Mouse (Mus musculus) forebrain, postnatal 0 days (tissue): ENCODE data around the gene Hpcal1. TPM values are rescaled to one million over a fixed set of nuclear protein-coding genes. Genes with fewer than 3 reads are reported as not detected.
A peak's percentile ranks its signal among the peaks of the same experiment; 100 is the strongest.

Experiments
- ATAC-seq: fragments of 200-750 bp; cut with Nextera tagmentation; 2 replicates; pipeline ENCODE4 v1.8.0; 2017; ENCODE audit warnings: mild to moderate bottlenecking, moderate library complexity
- DNase-seq: peaks from one replicate; pipeline ENCODE4 v3.0.0-alpha.2; 2015
- H3K27ac ChIP-seq: fragments of 300-500 bp; sonication (generic); 2 replicates; pipeline ENCODE4 v1.5.1; 2014; ENCODE audit warnings: low read depth, mild to moderate bottlenecking, antibody characterized with exemption, low read length, moderate library complexity, mixed read lengths
- H3K27me3 ChIP-seq: fragments of 300-500 bp; sonication (generic); 2 replicates; pipeline ENCODE4 v1.6.1; 2014; ENCODE audit warnings: mild to moderate bottlenecking, low read length, mixed read lengths; ENCODE audit not compliant: insufficient read depth
- H3K36me3 ChIP-seq: fragments of 300-500 bp; sonication (generic); 2 replicates; pipeline ENCODE4 v1.6.1; 2014; ENCODE audit warnings: mild to moderate bottlenecking, moderate library complexity; ENCODE audit not compliant: insufficient read depth
- H3K4me1 ChIP-seq: fragments of 300-500 bp; sonication (generic); 2 replicates; pipeline ENCODE4 v1.6.1; 2014; ENCODE audit warnings: antibody characterized with exemption; ENCODE audit not compliant: insufficient read depth
- H3K4me2 ChIP-seq: fragments of 300-500 bp; sonication (generic); 2 replicates; pipeline ENCODE4 v1.6.1; 2014; ENCODE audit warnings: low read depth, mild to moderate bottlenecking, moderate library complexity
- H3K4me3 ChIP-seq: fragments of 300-500 bp; sonication (generic); 2 replicates; pipeline ENCODE4 v1.5.1; 2014; ENCODE audit warnings: low read depth, low read length, mixed read lengths
- H3K9ac ChIP-seq: fragments of 300-500 bp; sonication (generic); 2 replicates; pipeline ENCODE4 v1.6.1; 2014; ENCODE audit warnings: mild to moderate bottlenecking
- H3K9me3 ChIP-seq: fragments of 300-500 bp; sonication (generic); 2 replicates; pipeline ENCODE4 v1.6.1; 2016; ENCODE audit warnings: low read length
- CTCF ChIP-seq: sonication (generic); IDR thresholded peaks from 2 replicates; pipeline ENCODE4 v1.5.1; 2016; ENCODE audit warnings: antibody characterized with exemption, control low read depth, low read depth
- WGBS: fragments of 180-500 bp; shearing (Covaris S2); extraction: QIAGEN DNeasy Blood & Tissue Kit; methylation state at CpG from one replicate; pipeline ENCODE4 v1.1.7; 2014; 5-methylcytosine and 5-hydroxymethylcytosine counted together
- polyA plus RNA-seq: library from polyadenylated mRNA; unstranded; fragments of >200 nt; fragmentation: Nextera tagmentation; extraction: Ambion mirVana; gene quantifications from 2 replicates; pipeline ENCODE4 v1.2.1, GENCODE M21; 2015
- total RNA-seq: library from RNA; depleted of rRNA; stranded (reverse); fragments of >200 nt; gene quantifications from 2 replicates; pipeline ENCODE4 v1.2.3, GENCODE M21; 2014

Hpcal1 gene
- total and polyA plus RNA-seq, 2 experiments from 2014 or later = 46.9 to 76.7 TPM

DNA sequence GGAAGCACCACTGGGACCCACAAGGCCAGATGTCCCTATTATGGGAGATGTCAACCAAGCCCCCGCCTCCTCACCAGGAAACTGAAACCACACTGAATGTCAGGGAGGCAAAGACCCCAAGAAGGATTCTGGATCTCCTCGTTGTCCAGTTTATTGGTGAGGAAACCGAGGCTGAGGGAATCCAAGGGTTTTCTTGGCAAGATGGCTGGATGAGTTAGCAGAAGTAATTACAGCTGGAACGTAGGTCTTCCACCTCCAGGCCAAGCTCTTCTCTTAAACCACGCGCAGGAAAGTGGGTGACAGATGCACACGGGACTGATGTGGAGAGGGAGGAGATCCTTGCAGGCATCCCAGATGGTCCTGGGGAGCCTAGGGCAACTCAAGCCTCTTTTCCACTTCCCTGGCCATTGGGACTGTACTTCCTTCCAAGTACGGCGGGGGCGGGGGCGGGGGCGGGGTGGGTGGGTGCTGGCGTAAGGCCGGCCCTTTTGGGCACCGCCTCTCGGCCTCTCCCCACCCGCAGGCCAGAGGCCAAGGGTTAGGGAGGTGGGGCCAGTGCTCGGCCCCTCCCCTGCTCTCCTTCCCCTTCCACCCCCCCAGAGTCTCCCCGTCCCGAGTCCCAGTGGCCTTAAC, 609 bp upstream of the Hpcal1 start:
- H3K27ac ChIP-seq = no peak overlapping the region
- DNase-seq = peak; percentile 11

DNA sequence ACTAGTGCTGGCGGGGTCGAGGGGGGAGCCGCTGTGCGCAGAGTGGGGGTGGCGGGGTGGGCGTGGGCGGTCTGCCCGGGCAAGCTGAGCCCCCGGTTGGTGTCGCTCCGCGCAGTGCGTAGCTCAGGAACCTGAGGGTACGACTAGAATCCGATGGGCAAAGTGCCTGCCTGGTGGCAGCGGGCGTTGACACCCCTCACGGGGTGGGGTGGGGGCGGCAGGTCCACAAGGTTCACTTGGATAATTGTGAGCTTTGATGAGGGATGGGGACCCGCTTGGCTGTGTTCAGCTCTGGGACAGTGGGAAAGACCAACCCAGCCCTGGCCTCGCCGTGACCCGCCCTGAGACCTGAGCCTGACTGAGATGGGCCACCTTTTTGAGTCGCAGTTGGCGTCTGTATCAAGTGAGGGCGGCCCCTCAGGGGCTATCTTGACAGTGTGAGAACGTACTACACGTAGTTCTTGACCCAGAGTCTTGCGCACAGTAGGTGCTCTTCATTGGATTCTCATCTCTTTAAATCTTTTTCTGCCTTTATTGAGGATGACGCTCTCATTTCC, 742 bp downstream of the Hpcal1 start:
- TF ChIP-seq CTCF = no peak
- peak overlapping the region; percentile 72 for H3K4me3 ChIP-seq
- peak overlapping the region; percentile 97 for H3K4me2 ChIP-seq
- no peak overlapping the region for H3K27ac ChIP-seq
- H3K36me3 ChIP-seq = no peaks in the 10 kb centered on the region
- no peaks in the 10 kb centered on the region for H3K9me3 ChIP-seq
- H3K9ac ChIP-seq = peak overlapping the region; percentile 72
- WGBS = under 1% methylated on average over 30 of the region's 30 CpGs
- H3K27me3 ChIP-seq = no peaks in the 10 kb centered on the region; the same call in 1 of the 2 replicates
- ATAC-seq (peak; percentile 47), DNase-seq (peak; percentile 32)
- H3K4me1 ChIP-seq = no peaks in the 10 kb centered on the region

More for the DNA sequence above, 609 bp upstream of the Hpcal1 start:
- H3K4me1 ChIP-seq = no peaks in the 10 kb centered on the region
- peak overlapping the region; percentile 72 for H3K9ac ChIP-seq
- no peaks in the 10 kb centered on the region for H3K36me3 ChIP-seq
- no peaks in the 10 kb centered on the region; the same call in 1 of the 2 replicates for H3K27me3 ChIP-seq
- H3K4me2 ChIP-seq = peak overlapping the region; percentile 97
- no peak; the same call in 1 of the 2 replicates for ATAC-seq
- H3K9me3 ChIP-seq = no peaks in the 10 kb centered on the region
- WGBS = 16% methylated on average over 18 of the region's 20 CpGs
- peak overlapping the region; percentile 72 for H3K4me3 ChIP-seq
- TF ChIP-seq CTCF = no peak

DNA sequence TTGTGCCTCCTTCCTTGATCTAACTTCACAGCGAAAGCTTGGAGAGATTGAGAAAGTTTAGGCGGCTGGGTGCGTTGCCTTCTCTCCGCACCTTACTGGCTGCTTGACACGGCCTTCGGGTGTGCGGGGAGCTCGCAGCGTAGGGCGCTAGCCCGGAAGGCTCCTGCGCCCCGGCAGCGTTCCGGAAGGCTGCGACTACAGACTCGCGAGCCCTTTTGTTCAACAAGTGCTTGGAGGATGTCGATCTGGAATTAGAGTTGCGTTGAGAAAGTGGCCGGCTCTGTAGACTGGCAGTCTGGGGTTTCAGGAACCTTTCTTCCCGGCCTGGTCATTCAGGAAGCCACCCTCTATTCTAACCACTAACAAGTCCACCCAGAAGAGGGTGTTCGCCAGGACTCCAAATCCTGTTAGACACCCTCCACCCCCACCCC, 1.2 kb downstream of the Hpcal1 start:
- 2% methylated on average over 23 of the region's 23 CpGs for WGBS
- H3K9ac ChIP-seq = peak overlapping the region; percentile 72; the same call in 1 of the 2 replicates
- peak overlapping the region; percentile 97 for H3K4me2 ChIP-seq
- DNase-seq = peak; percentile 17
- H3K4me3 ChIP-seq = peak overlapping the region; percentile 72
- no peaks in the 10 kb centered on the region; the same call in 1 of the 2 replicates for H3K27me3 ChIP-seq
- no peaks in the 10 kb centered on the region for H3K9me3 ChIP-seq
- H3K4me1 ChIP-seq = no peaks in the 10 kb centered on the region
- no peak for TF ChIP-seq CTCF
- ATAC-seq = no peak
- no peak overlapping the region for H3K27ac ChIP-seq
- no peaks in the 10 kb centered on the region for H3K36me3 ChIP-seq

- 34% methylated on average over 5 of the region's 5 CpGs for WGBS
- DNase-seq (no peak), ATAC-seq (no peak)
Observed at GRCm38 (mm10) chr12:17692356-17692755, 1.7 kb downstream of the Hpcal1 start.

GRCm38 (mm10) chr12:17692953-17693352, 2.3 kb downstream of the Hpcal1 start:
- Histone ChIP-seq H3K27ac (no peak overlapping the region), H3K4me1 (no peaks in the 10 kb centered on the region), H3K27me3 (no peaks in the 10 kb centered on the region; the same call in 1 of the 2 replicates), H3K36me3 (no peaks in the 10 kb centered on the region), H3K4me2 (peak overlapping the region; percentile 97; the same call in 1 of the 2 replicates), H3K9me3 (no peaks in the 10 kb centered on the region), H3K4me3 (no peak overlapping the region), H3K9ac (no peak overlapping the region)
- DNase-seq = no peak
- TF ChIP-seq CTCF = no peak
- no peak for ATAC-seq
- 42% methylated on average over 4 of the region's 4 CpGs for WGBS

More at GRCm38 (mm10) chr12:17692356-17692755, 1.7 kb downstream of the Hpcal1 start:
- H3K27ac ChIP-seq = no peak overlapping the region
- H3K4me3 ChIP-seq = peak overlapping the region; percentile 72
- H3K4me1 ChIP-seq = no peaks in the 10 kb centered on the region
- no peak overlapping the region for H3K9ac ChIP-seq
- no peak for TF ChIP-seq CTCF
- H3K4me2 ChIP-seq = peak overlapping the region; percentile 97
- no peaks in the 10 kb centered on the region for H3K36me3 ChIP-seq
- H3K27me3 ChIP-seq = no peaks in the 10 kb centered on the region; the same call in 1 of the 2 replicates
- no peaks in the 10 kb centered on the region for H3K9me3 ChIP-seq

GRCm38 (mm10) chr12:17694589-17695115, 4.0 kb downstream of the Hpcal1 start:
- DNase-seq (no peak), ATAC-seq (no peak)
- Histone ChIP-seq H3K4me3 (no peak overlapping the region), H3K27ac (no peak overlapping the region), H3K36me3 (no peaks in the 10 kb centered on the region), H3K9me3 (no peaks in the 10 kb centered on the region), H3K9ac (no peak overlapping the region), H3K4me2 (no peak overlapping the region), H3K4me1 (no peaks in the 10 kb centered on the region), H3K27me3 (no peaks in the 10 kb centered on the region; the same call in 1 of the 2 replicates)
- whole genome bisulfite sequencing = 65% methylated on average over 1 of the region's 1 CpGs
- no peak for TF ChIP-seq CTCF

DNA sequence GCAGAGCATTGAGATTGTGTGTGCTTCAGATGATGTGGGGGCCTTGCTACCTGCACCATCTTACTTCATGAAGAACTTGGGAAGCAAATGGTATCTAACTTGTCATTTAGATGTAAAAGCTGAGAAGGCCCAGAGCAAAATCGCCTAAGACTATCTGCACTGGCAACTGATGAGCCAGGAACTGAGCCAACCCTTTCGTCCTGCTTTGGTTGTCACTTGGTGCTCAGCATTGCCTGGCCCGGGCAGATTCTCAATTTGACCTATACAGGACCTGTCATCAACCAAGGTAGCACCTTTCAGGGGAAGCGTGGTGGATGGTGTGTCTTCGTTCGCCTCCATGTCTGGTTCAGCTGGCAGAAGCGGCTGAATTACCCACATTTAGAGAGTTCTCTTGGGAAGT, 5.7 kb downstream of the Hpcal1 start:
- Histone ChIP-seq H3K27me3 (no peaks in the 10 kb centered on the region; the same call in 1 of the 2 replicates), H3K4me2 (no peak overlapping the region), H3K36me3 (no peaks in the 10 kb centered on the region), H3K4me3 (no peak overlapping the region), H3K4me1 (no peaks in the 10 kb centered on the region), H3K27ac (no peak overlapping the region), H3K9ac (no peak overlapping the region), H3K9me3 (no peaks in the 10 kb centered on the region)
- no peak for TF ChIP-seq CTCF
- WGBS = 85% methylated on average over 7 of the region's 7 CpGs
- no peak for ATAC-seq
- no peak for DNase-seq
